Mouse (Mus musculus) embryonic facial prominence, embryonic 10.5 days (tissue): ENCODE results near the gene Wsb2. TPM values are rescaled to one million over a fixed set of nuclear protein-coding genes. Genes with fewer than 3 reads are reported as not detected.

Source experiments
- DNase-seq: peaks from one replicate; pipeline ENCODE4 v3.0.0-alpha.2; 2017; ENCODE audit warnings: low spot score
- H3K27ac ChIP-seq: fragments of 300-500 bp; sonication (generic); replicated peaks from 2 replicates; pipeline ENCODE4 v1.5.1; 2016; ENCODE audit warnings: mild to moderate bottlenecking
- H3K27me3 ChIP-seq: fragments of 300-500 bp; sonication (generic); replicated peaks from 2 replicates; pipeline ENCODE4 v1.6.1; 2016; ENCODE audit warnings: low read depth, mild to moderate bottlenecking; ENCODE audit not compliant: poor library complexity, severe bottlenecking
- H3K36me3 ChIP-seq: fragments of 300-500 bp; sonication (generic); replicated peaks from 2 replicates; pipeline ENCODE4 v1.6.1; 2016; ENCODE audit warnings: mild to moderate bottlenecking, moderate library complexity
- H3K4me1 ChIP-seq: fragments of 300-500 bp; sonication (generic); 2 replicates; pipeline ENCODE4 v1.6.1; 2016
- H3K4me3 ChIP-seq: fragments of 300-500 bp; sonication (generic); 2 replicates; pipeline ENCODE4 v1.5.1; 2016; ENCODE audit warnings: mild to moderate bottlenecking, moderate library complexity
- H3K9me3 ChIP-seq: fragments of 300-500 bp; sonication (generic); 2 replicates; pipeline ENCODE4 v1.6.1; 2016; ENCODE audit warnings: mild to moderate bottlenecking
- WGBS: fragments of 180-500 bp; shearing (Covaris S2); methylation state at CpG from one replicate; pipeline ENCODE4 v1.1.7; 2016; 5-methylcytosine and 5-hydroxymethylcytosine counted together
- polyA plus RNA-seq: library from polyadenylated mRNA; unstranded; fragments of >200 nt; fragmentation: Nextera tagmentation; extraction: Ambion mirVana; gene quantifications from 2 replicates; pipeline ENCODE4 v1.2.1, GENCODE M21; 2016

The Wsb2 gene
- polyA plus RNA-seq, result 42.0 and 47.3 TPM in 2 replicates

- H3K4me1 ChIP-seq, result peaks cover 55% of the 10 kb centered on the region
Measured at GRCm38 (mm10) chr5:117357129-117357477, at the start of gene Wsb2. Wsb2 (plus strand) TSS chr5:117357304.

GRCm38 (mm10) chr5:117307699-117308098 is 49.4 kb upstream of the Wsb2 start:
- Histone ChIP-seq H3K36me3 (no peaks in the 10 kb centered on the region), H3K4me1 (no peaks in the 10 kb centered on the region), H3K4me3 (no peak overlapping the region), H3K9me3 (peaks cover 4% of the 10 kb centered on the region; the same call in 1 of the 2 replicates), H3K27me3 (no peaks in the 10 kb centered on the region), H3K27ac (no peak overlapping the region)
- 45% methylated on average over 11 of the region's 11 CpGs for WGBS
- peak; percentile 75 for DNase-seq

More at GRCm38 (mm10) chr5:117357129-117357477, at the start of gene Wsb2:
- Histone ChIP-seq H3K36me3 (no peaks in the 10 kb centered on the region), H3K9me3 (no peaks in the 10 kb centered on the region), H3K4me3 (peak within 1 kb of the TSS; percentile 92), H3K27ac (peak within 1 kb of the TSS; percentile 92), H3K27me3 (peaks cover 18% of the 10 kb centered on the region)
- peak; percentile 90 for DNase-seq
- under 1% methylated on average over 50 of the region's 54 CpGs for WGBS

- Histone ChIP-seq H3K4me3 (peak overlapping the region; percentile 45), H3K27ac (no peak overlapping the region), H3K36me3 (no peaks in the 10 kb centered on the region), H3K27me3 (peaks cover 54% of the 10 kb centered on the region), H3K4me1 (peaks cover 18% of the 10 kb centered on the region), H3K9me3 (no peaks in the 10 kb centered on the region)
- WGBS, result 28% methylated on average over 14 of the region's 14 CpGs
- DNase-seq, result peak; percentile 47
Measured at GRCm38 (mm10) chr5:117313420-117313819, 43.7 kb upstream of the Wsb2 start.

- Histone ChIP-seq H3K4me3 (peak overlapping the region; percentile 45), H3K27ac (no peak overlapping the region), H3K9me3 (no peaks in the 10 kb centered on the region), H3K4me1 (peaks cover 23% of the 10 kb centered on the region), H3K27me3 (peaks cover 58% of the 10 kb centered on the region), H3K36me3 (no peaks in the 10 kb centered on the region)
- no peak for DNase-seq
- WGBS, result 41% methylated on average over 10 of the region's 10 CpGs
Measured at GRCm38 (mm10) chr5:117313909-117314308, 43.2 kb upstream of the Wsb2 start.

GRCm38 (mm10) chr5:117314587-117315428 is 42.3 kb upstream of the Wsb2 start:
- DNase-seq, result no peak
- no peak overlapping the region; the same call in 1 of the 2 replicates for H3K27ac ChIP-seq
- H3K9me3 ChIP-seq, result no peaks in the 10 kb centered on the region
- peaks cover 32% of the 10 kb centered on the region for H3K4me1 ChIP-seq
- no peaks in the 10 kb centered on the region for H3K36me3 ChIP-seq
- H3K4me3 ChIP-seq, result no peak overlapping the region
- peaks cover 67% of the 10 kb centered on the region for H3K27me3 ChIP-seq
- 20% methylated on average over 9 of the region's 9 CpGs for WGBS

GRCm38 (mm10) chr5:117318741-117319629 is 38.1 kb upstream of the Wsb2 start, which contains the start of gene Vsig10:
Vsig10 (plus strand) TSS chr5:117319083.
- H3K4me3 ChIP-seq, result peak within 1 kb of the TSS; percentile 84
- no peaks in the 10 kb centered on the region for H3K36me3 ChIP-seq
- peaks cover 78% of the 10 kb centered on the region for H3K27me3 ChIP-seq
- H3K9me3 ChIP-seq, result no peaks in the 10 kb centered on the region
- H3K4me1 ChIP-seq, result peaks cover 30% of the 10 kb centered on the region
- DNase-seq, result peak; percentile 78
- WGBS, result under 1% methylated on average over 81 of the region's 81 CpGs
- peak within 1 kb of the TSS; percentile 87 for H3K27ac ChIP-seq

GRCm38 (mm10) chr5:117323751-117324150 is 33.4 kb upstream of the Wsb2 start:
- H3K27me3 ChIP-seq, result peaks cover 31% of the 10 kb centered on the region
- DNase-seq, result no peak
- H3K27ac ChIP-seq, result no peak overlapping the region
- WGBS, result 80% methylated on average over 9 of the region's 9 CpGs
- H3K4me3 ChIP-seq, result no peak overlapping the region
- no peaks in the 10 kb centered on the region for H3K36me3 ChIP-seq
- peaks cover 14% of the 10 kb centered on the region for H3K4me1 ChIP-seq
- H3K9me3 ChIP-seq, result no peaks in the 10 kb centered on the region

GRCm38 (mm10) chr5:117326408-117326807 is 30.7 kb upstream of the Wsb2 start:
- H3K9me3 ChIP-seq, result no peaks in the 10 kb centered on the region
- H3K4me1 ChIP-seq, result no peaks in the 10 kb centered on the region
- WGBS, result 86% methylated on average over 6 of the region's 6 CpGs
- H3K36me3 ChIP-seq, result no peaks in the 10 kb centered on the region
- no peak overlapping the region for H3K4me3 ChIP-seq
- no peak for DNase-seq
- H3K27ac ChIP-seq, result no peak overlapping the region
- peaks cover 7% of the 10 kb centered on the region for H3K27me3 ChIP-seq

GRCm38 (mm10) chr5:117330457-117330856 is 26.6 kb upstream of the Wsb2 start:
- Histone ChIP-seq H3K4me3 (no peak overlapping the region), H3K36me3 (peaks cover 6% of the 10 kb centered on the region; the same call in 1 of the 2 replicates), H3K4me1 (no peaks in the 10 kb centered on the region), H3K27me3 (0 out of 2 replicates have a peak, but pooled peaks cover 3% of the 10 kb centered on the region), H3K9me3 (peaks cover 5% of the 10 kb centered on the region; the same call in 1 of the 2 replicates), H3K27ac (no peak overlapping the region)
- DNase-seq, result no peak
- whole genome bisulfite sequencing, result 82% methylated on average over 7 of the region's 7 CpGs

GRCm38 (mm10) chr5:117337999-117338398 is 19.1 kb upstream of the Wsb2 start:
- H3K4me3 ChIP-seq, result no peak overlapping the region
- no peaks in the 10 kb centered on the region for H3K4me1 ChIP-seq
- no peak overlapping the region for H3K27ac ChIP-seq
- WGBS, result 91% methylated on average over 10 of the region's 10 CpGs
- DNase-seq, result no peak
- H3K27me3 ChIP-seq, result no peaks in the 10 kb centered on the region
- H3K9me3 ChIP-seq, result peaks cover 8% of the 10 kb centered on the region; the same call in 1 of the 2 replicates
- H3K36me3 ChIP-seq, result peaks cover 13% of the 10 kb centered on the region; the same call in 1 of the 2 replicates

- no peak overlapping the region for H3K27ac ChIP-seq
- H3K4me3 ChIP-seq, result no peak overlapping the region
- WGBS, result 89% methylated on average over 8 of the region's 8 CpGs
- DNase-seq, result no peak
- H3K9me3 ChIP-seq, result peaks cover 8% of the 10 kb centered on the region; the same call in 1 of the 2 replicates
- H3K4me1 ChIP-seq, result no peaks in the 10 kb centered on the region
- H3K27me3 ChIP-seq, result no peaks in the 10 kb centered on the region
- peaks cover 13% of the 10 kb centered on the region; the same call in 1 of the 2 replicates for H3K36me3 ChIP-seq
Measured at GRCm38 (mm10) chr5:117338503-117338902, 18.6 kb upstream of the Wsb2 start.

- Histone ChIP-seq H3K27me3 (no peaks in the 10 kb centered on the region), H3K9me3 (peaks cover 3% of the 10 kb centered on the region; the same call in 1 of the 2 replicates), H3K4me1 (no peaks in the 10 kb centered on the region), H3K4me3 (no peak overlapping the region), H3K27ac (no peak overlapping the region), H3K36me3 (peaks cover 12% of the 10 kb centered on the region; the same call in 1 of the 2 replicates)
- no peak for DNase-seq
- 78% methylated on average over 6 of the region's 6 CpGs for WGBS
Measured at GRCm38 (mm10) chr5:117340081-117340480, 17.0 kb upstream of the Wsb2 start.
